Mouse (Mus musculus) forebrain, embryonic 11.5 days (tissue): ENCODE data around the gene Abca13. TPM values are rescaled to one million over a fixed set of nuclear protein-coding genes. Genes with fewer than 3 reads are reported as not detected.

Source experiments
- ATAC-seq: fragments of 200-750 bp; cut with Nextera tagmentation; replicated peaks from 2 replicates; pipeline ENCODE4 v1.8.0; 2017; ENCODE audit warnings: moderate TSS enrichment; ENCODE audit not compliant: low FRiP score
- DNase-seq: peaks from one replicate; pipeline ENCODE4 v3.0.0-alpha.2; 2017; ENCODE audit warnings: low spot score
- H3K27ac ChIP-seq: fragments of 300-500 bp; sonication (generic); 2 replicates; pipeline ENCODE4 v1.5.1; 2014; ENCODE audit warnings: low read depth, low read length
- H3K27me3 ChIP-seq: fragments of 300-500 bp; sonication (generic); 2 replicates; pipeline ENCODE4 v1.6.1; 2014; ENCODE audit warnings: mild to moderate bottlenecking, low read length, mixed read lengths; ENCODE audit not compliant: control insufficient read depth, insufficient read depth
- H3K36me3 ChIP-seq: fragments of 300-500 bp; sonication (generic); 2 replicates; pipeline ENCODE4 v1.6.1; 2014; ENCODE audit warnings: mild to moderate bottlenecking, low read length, moderate library complexity, mixed read lengths; ENCODE audit not compliant: control insufficient read depth, insufficient read depth
- H3K4me1 ChIP-seq: fragments of 300-500 bp; sonication (generic); replicated peaks from 2 replicates; pipeline ENCODE4 v1.6.1; 2014; ENCODE audit warnings: low read length, mixed read lengths; ENCODE audit not compliant: control insufficient read depth, insufficient read depth
- H3K4me2 ChIP-seq: fragments of 300-500 bp; sonication (generic); 2 replicates; pipeline ENCODE4 v1.6.1; 2014; ENCODE audit warnings: low read depth, mild to moderate bottlenecking, low read length, moderate library complexity, mixed read lengths; ENCODE audit not compliant: severe bottlenecking
- H3K4me3 ChIP-seq: fragments of 300-500 bp; sonication (generic); 2 replicates; pipeline ENCODE4 v1.5.1; 2014; ENCODE audit warnings: low read depth, low read length
- H3K9ac ChIP-seq: fragments of 300-500 bp; sonication (generic); 2 replicates; pipeline ENCODE4 v1.6.1; 2014; ENCODE audit warnings: low read length
- H3K9me3 ChIP-seq: fragments of 300-500 bp; sonication (generic); 2 replicates; pipeline ENCODE4 v1.6.1; 2016; ENCODE audit warnings: low read length, mixed read lengths; ENCODE audit not compliant: control insufficient read depth
- WGBS: fragments of 180-500 bp; shearing (Covaris S2); extraction: QIAGEN DNeasy Blood & Tissue Kit; methylation state at CpG from one replicate; pipeline ENCODE4 v1.1.7; 2014; 5-methylcytosine and 5-hydroxymethylcytosine counted together
- polyA plus RNA-seq: library from polyadenylated mRNA; unstranded; fragments of >200 nt; fragmentation: Nextera tagmentation; extraction: Ambion mirVana; gene quantifications from 2 replicates; pipeline ENCODE4 v1.2.1, GENCODE M21; 2014

Abca13 gene
- polyA plus RNA-seq, 1 experiment from 2014 or later, result 0.03 TPM

GRCm38 (mm10) chr11:9705190-9705589, 513.4 kb downstream of the Abca13 start:
- Histone ChIP-seq H3K4me3 (no peak overlapping the region), H3K9ac (no peak overlapping the region), H3K27ac (no peak overlapping the region), H3K4me2 (no peak overlapping the region), H3K9me3 (no peaks in the 10 kb centered on the region), H3K27me3 (no peaks in the 10 kb centered on the region), H3K36me3 (no peaks in the 10 kb centered on the region), H3K4me1 (no peaks in the 10 kb centered on the region)
- WGBS, result 79% methylated on average over 3 of the region's 3 CpGs
- DNase-seq (no peak), ATAC-seq (no peak)

- H3K36me3 ChIP-seq, result no peaks in the 10 kb centered on the region
- H3K9ac ChIP-seq, result no peak overlapping the region
- ATAC-seq (no peak), DNase-seq (no peak)
- no peaks in the 10 kb centered on the region for H3K9me3 ChIP-seq
- H3K27me3 ChIP-seq, result no peaks in the 10 kb centered on the region
- H3K4me3 ChIP-seq, result no peak overlapping the region
- no peaks in the 10 kb centered on the region for H3K4me1 ChIP-seq
- WGBS, result 86% methylated on average over 2 of the region's 2 CpGs
- no peak overlapping the region for H3K27ac ChIP-seq
- no peak overlapping the region for H3K4me2 ChIP-seq
Measured at GRCm38 (mm10) chr11:9727810-9728490, 536.2 kb downstream of the Abca13 start.

DNA sequence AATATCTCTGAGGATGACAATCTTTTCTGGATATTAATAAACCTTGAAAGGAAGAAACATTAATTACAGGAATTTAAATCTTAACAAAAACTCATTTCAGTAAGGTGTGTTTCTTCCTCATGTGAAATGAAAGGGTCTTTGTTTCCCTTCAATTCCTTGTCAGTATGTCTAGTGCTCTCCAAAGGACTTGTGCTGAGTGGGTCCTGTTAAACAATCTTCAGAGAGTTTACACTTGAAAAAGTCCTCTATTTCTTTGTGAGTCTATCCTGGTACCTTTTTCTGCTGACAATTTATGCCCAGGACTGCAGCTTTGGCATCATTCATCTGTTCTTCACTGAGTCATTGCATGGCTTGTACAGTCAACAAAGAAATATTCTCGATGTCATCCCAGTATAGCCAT, 539.6 kb downstream of the Abca13 start:
- Histone ChIP-seq H3K4me1 (no peaks in the 10 kb centered on the region), H3K4me3 (no peak overlapping the region), H3K9me3 (no peaks in the 10 kb centered on the region), H3K27ac (no peak overlapping the region), H3K27me3 (no peaks in the 10 kb centered on the region), H3K9ac (no peak overlapping the region), H3K4me2 (no peak overlapping the region), H3K36me3 (no peaks in the 10 kb centered on the region)
- ATAC-seq (no peak), DNase-seq (no peak)
- 89% methylated on average over 1 of the region's 1 CpGs for WGBS

Other genes with a start within 250 kb of the Abca13 start
- 0.16 TPM in 1 of 2 replicates, not detected in the other for gene Pkd1l1, start 218.7 kb upstream of the Abca13 start, polyA plus RNA-seq
- gene Hus1, start 180.8 kb upstream of the Abca13 start, polyA plus RNA-seq, result 24.6 and 29.1 TPM in 2 replicates
- gene Gm11992, start 143.3 kb upstream of the Abca13 start, polyA plus RNA-seq, result 0.32 and 0.52 TPM in 2 replicates
- gene Sun3, start 143.0 kb upstream of the Abca13 start, polyA plus RNA-seq, result not detected in 2 replicates
- gene Upp1, start 73.8 kb upstream of the Abca13 start, polyA plus RNA-seq, result 2.3 and 5.0 TPM in 2 replicates